Mouse (Mus musculus): ENCODE measurements around the gene Nacc1. TPM values are rescaled to one million over a fixed set of nuclear protein-coding genes. Genes with fewer than 3 reads are reported as not detected.

Nacc1 gene
- 14.4 and 14.5 TPM in 2 replicates for polyA plus RNA-seq (2015; fragmentation: Nextera tagmentation; extraction: Ambion mirVana)

GRCm38 (mm10) chr8:84687705-84688100, at the start of gene Nacc1:
TSS of gene Nacc1 (minus strand) at chr8:84687862.
- Histone ChIP-seq H3K9ac (ENCODE audit: low read length) (peak within 1 kb of the TSS; percentile 100), H3K4me2 (ENCODE audit: low read depth, low read length) (peak within 1 kb of the TSS; percentile 82), H3K27me3 (ENCODE audit: control insufficient read depth, insufficient read depth, low read length) (no peaks in the 10 kb centered on the region), H3K9me3 (replicated peaks; ENCODE audit: control insufficient read depth, low read length) (no peaks in the 10 kb centered on the region), H3K27ac (ENCODE audit: low read length) (peak within 1 kb of the TSS; percentile 96), H3K4me3 (replicated peaks; ENCODE audit: low read length) (peak within 1 kb of the TSS; percentile 100), H3K4me1 (ENCODE audit: control insufficient read depth, insufficient read depth, low read length) (peaks cover 29% of the 10 kb centered on the region), H3K36me3 (ENCODE audit: control insufficient read depth, insufficient read depth, low read length) (no peaks in the 10 kb centered on the region)
- under 1% methylated on average over 36 of the region's 37 CpGs for WGBS
- peak; percentile 85 for ATAC-seq (ENCODE audit: insufficient read depth, low FRiP score)

- Histone ChIP-seq H3K9me3 (replicated peaks; ENCODE audit: control insufficient read depth, low read length) (no peaks in the 10 kb centered on the region), H3K27me3 (ENCODE audit: control insufficient read depth, insufficient read depth, low read length) (no peaks in the 10 kb centered on the region), H3K36me3 (ENCODE audit: control insufficient read depth, insufficient read depth, low read length) (no peaks in the 10 kb centered on the region), H3K4me2 (ENCODE audit: low read depth, low read length) (no peak overlapping the region), H3K9ac (ENCODE audit: low read length) (no peak overlapping the region), H3K4me3 (replicated peaks; ENCODE audit: low read length) (no peak overlapping the region), H3K27ac (ENCODE audit: low read length) (no peak overlapping the region), H3K4me1 (ENCODE audit: control insufficient read depth, insufficient read depth, low read length) (peaks cover 59% of the 10 kb centered on the region)
- no peak for ATAC-seq (ENCODE audit: insufficient read depth, low FRiP score)
- 92% methylated on average over 4 of the region's 4 CpGs for WGBS
Measured at GRCm38 (mm10) chr8:84736521-84736920, 48.9 kb upstream of the Nacc1 start.

GRCm38 (mm10) chr8:84735597-84735996, 47.9 kb upstream of the Nacc1 start:
- no peak for ATAC-seq (ENCODE audit: insufficient read depth, low FRiP score)
- Histone ChIP-seq H3K4me2 (ENCODE audit: low read depth, low read length) (no peak overlapping the region), H3K4me1 (ENCODE audit: control insufficient read depth, insufficient read depth, low read length) (peaks cover 59% of the 10 kb centered on the region), H3K9ac (ENCODE audit: low read length) (no peak overlapping the region), H3K9me3 (replicated peaks; ENCODE audit: control insufficient read depth, low read length) (no peaks in the 10 kb centered on the region), H3K27me3 (ENCODE audit: control insufficient read depth, insufficient read depth, low read length) (no peaks in the 10 kb centered on the region), H3K4me3 (replicated peaks; ENCODE audit: low read length) (no peak overlapping the region), H3K36me3 (ENCODE audit: control insufficient read depth, insufficient read depth, low read length) (no peaks in the 10 kb centered on the region), H3K27ac (ENCODE audit: low read length) (no peak overlapping the region)
- 54% methylated on average over 2 of the region's 2 CpGs for WGBS

GRCm38 (mm10) chr8:84734680-84735079, 47.0 kb upstream of the Nacc1 start:
- H3K27me3 ChIP-seq (ENCODE audit: control insufficient read depth, insufficient read depth, low read length): no peaks in the 10 kb centered on the region

DNA sequence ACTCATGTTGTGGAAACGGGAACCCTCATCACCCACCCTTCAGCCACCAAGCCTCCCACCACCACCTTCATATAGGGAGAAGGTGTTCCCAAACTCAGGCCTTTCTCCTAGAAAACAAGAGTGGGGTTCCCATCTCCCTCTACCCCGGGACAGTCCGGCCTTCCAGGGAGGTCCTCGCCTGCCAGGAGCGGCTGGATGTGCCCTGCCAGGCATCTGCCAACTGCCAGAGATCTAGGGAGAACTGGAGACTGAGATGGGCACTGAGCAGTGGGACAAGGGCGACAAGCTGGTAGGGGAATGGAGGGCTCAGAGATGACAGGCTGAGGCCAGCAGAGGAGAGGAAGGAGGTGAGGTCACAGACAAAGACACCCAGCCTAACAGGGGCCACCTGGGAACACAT, 46.3 kb upstream of the Nacc1 start:
- Histone ChIP-seq H3K9ac (ENCODE audit: low read length) (no peak overlapping the region; the same call in 1 of the 2 replicates), H3K27me3 (ENCODE audit: control insufficient read depth, insufficient read depth, low read length) (no peaks in the 10 kb centered on the region), H3K36me3 (ENCODE audit: control insufficient read depth, insufficient read depth, low read length) (no peaks in the 10 kb centered on the region), H3K4me1 (ENCODE audit: control insufficient read depth, insufficient read depth, low read length) (peaks cover 53% of the 10 kb centered on the region), H3K4me2 (ENCODE audit: low read depth, low read length) (no peak overlapping the region), H3K4me3 (replicated peaks; ENCODE audit: low read length) (no peak overlapping the region), H3K9me3 (replicated peaks; ENCODE audit: control insufficient read depth, low read length) (no peaks in the 10 kb centered on the region), H3K27ac (ENCODE audit: low read length) (no peak overlapping the region)
- no peak for ATAC-seq (ENCODE audit: insufficient read depth, low FRiP score)
- 85% methylated on average over 6 of the region's 6 CpGs for WGBS

More at GRCm38 (mm10) chr8:84734680-84735079, 47.0 kb upstream of the Nacc1 start:
- Histone ChIP-seq H3K9ac (ENCODE audit: low read length) (no peak overlapping the region), H3K9me3 (replicated peaks; ENCODE audit: control insufficient read depth, low read length) (no peaks in the 10 kb centered on the region), H3K4me2 (ENCODE audit: low read depth, low read length) (no peak overlapping the region), H3K4me3 (replicated peaks; ENCODE audit: low read length) (no peak overlapping the region), H3K27ac (ENCODE audit: low read length) (no peak overlapping the region), H3K4me1 (ENCODE audit: control insufficient read depth, insufficient read depth, low read length) (peaks cover 58% of the 10 kb centered on the region), H3K36me3 (ENCODE audit: control insufficient read depth, insufficient read depth, low read length) (no peaks in the 10 kb centered on the region)
- no peak for ATAC-seq (ENCODE audit: insufficient read depth, low FRiP score)
- 74% methylated on average over 2 of the region's 2 CpGs for WGBS

DNA sequence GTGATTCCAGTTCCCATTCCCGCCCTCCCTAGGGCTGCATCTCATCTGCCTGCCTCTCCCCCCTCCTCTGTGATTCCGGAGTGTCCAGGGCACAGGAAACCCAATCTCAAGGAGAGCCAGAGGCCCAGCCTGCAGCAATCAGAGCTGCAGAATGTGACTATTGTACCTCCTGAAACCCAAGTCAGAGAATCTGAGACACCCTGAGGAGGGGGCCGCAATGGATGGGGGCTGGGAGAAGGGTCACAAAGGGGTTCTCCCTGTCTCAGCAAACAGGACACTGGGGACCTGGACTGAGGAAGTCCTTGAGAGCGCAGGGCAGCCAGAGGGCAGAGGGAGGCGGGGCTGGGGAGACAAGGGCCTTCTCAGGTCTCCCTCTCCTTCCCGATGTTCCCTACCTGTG, 45.3 kb upstream of the Nacc1 start:
- WGBS: 35% methylated on average over 6 of the region's 6 CpGs
- no peak for ATAC-seq (ENCODE audit: insufficient read depth, low FRiP score)
- H3K27ac ChIP-seq (ENCODE audit: low read length): peak overlapping the region; percentile 43; the same call in 1 of the 2 replicates

DNA sequence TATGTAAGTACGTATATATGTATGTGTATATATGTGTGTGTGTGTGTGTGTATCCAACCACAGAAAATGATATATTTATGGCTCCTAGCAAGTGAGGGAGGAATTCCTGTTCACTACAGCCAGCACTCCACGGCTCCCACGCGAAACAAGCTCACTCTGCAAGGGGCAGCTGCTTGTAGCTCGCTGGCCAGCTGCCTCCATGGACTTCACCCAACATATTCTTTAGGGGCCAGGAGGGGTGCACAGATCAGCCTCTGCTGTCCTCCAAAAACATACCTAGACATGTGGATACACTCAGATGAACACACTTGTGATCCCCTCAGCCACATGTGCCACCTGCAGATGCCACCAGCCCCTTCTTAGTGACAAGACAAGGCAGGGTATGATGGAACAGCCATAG, 44.9 kb upstream of the Nacc1 start:
- Histone ChIP-seq H3K4me2 (ENCODE audit: low read depth, low read length) (no peak overlapping the region), H3K27me3 (ENCODE audit: control insufficient read depth, insufficient read depth, low read length) (no peaks in the 10 kb centered on the region), H3K4me3 (replicated peaks; ENCODE audit: low read length) (no peak overlapping the region), H3K4me1 (ENCODE audit: control insufficient read depth, insufficient read depth, low read length) (peaks cover 47% of the 10 kb centered on the region), H3K36me3 (ENCODE audit: control insufficient read depth, insufficient read depth, low read length) (no peaks in the 10 kb centered on the region; the same call in 1 of the 2 replicates), H3K9me3 (replicated peaks; ENCODE audit: control insufficient read depth, low read length) (no peaks in the 10 kb centered on the region), H3K27ac (ENCODE audit: low read length) (peak overlapping the region; percentile 43; the same call in 1 of the 2 replicates), H3K9ac (ENCODE audit: low read length) (peak overlapping the region; percentile 42)
- WGBS: 47% methylated on average over 5 of the region's 5 CpGs
- ATAC-seq (ENCODE audit: insufficient read depth, low FRiP score): no peak

More for the DNA sequence above, 45.3 kb upstream of the Nacc1 start:
- peak overlapping the region; percentile 42 for H3K9ac ChIP-seq (ENCODE audit: low read length)
- H3K27me3 ChIP-seq (ENCODE audit: control insufficient read depth, insufficient read depth, low read length): no peaks in the 10 kb centered on the region
- H3K4me1 ChIP-seq (ENCODE audit: control insufficient read depth, insufficient read depth, low read length): peaks cover 51% of the 10 kb centered on the region
- no peaks in the 10 kb centered on the region for H3K9me3 ChIP-seq (replicated peaks; ENCODE audit: control insufficient read depth, low read length)
- H3K4me2 ChIP-seq (ENCODE audit: low read depth, low read length): no peak overlapping the region
- H3K36me3 ChIP-seq (ENCODE audit: control insufficient read depth, insufficient read depth, low read length): no peaks in the 10 kb centered on the region; the same call in 1 of the 2 replicates
- H3K4me3 ChIP-seq (replicated peaks; ENCODE audit: low read length): no peak overlapping the region

- WGBS: 47% methylated on average over 11 of the region's 11 CpGs
- Histone ChIP-seq H3K9ac (ENCODE audit: low read length) (peak overlapping the region; percentile 48), H3K27ac (ENCODE audit: low read length) (peak overlapping the region; percentile 72), H3K4me2 (ENCODE audit: low read depth, low read length) (peak overlapping the region; percentile 13; the same call in 1 of the 2 replicates), H3K36me3 (ENCODE audit: control insufficient read depth, insufficient read depth, low read length) (no peaks in the 10 kb centered on the region; the same call in 1 of the 2 replicates), H3K4me3 (replicated peaks; ENCODE audit: low read length) (no peak overlapping the region), H3K27me3 (ENCODE audit: control insufficient read depth, insufficient read depth, low read length) (no peaks in the 10 kb centered on the region), H3K9me3 (replicated peaks; ENCODE audit: control insufficient read depth, low read length) (no peaks in the 10 kb centered on the region), H3K4me1 (ENCODE audit: control insufficient read depth, insufficient read depth, low read length) (peaks cover 47% of the 10 kb centered on the region)
- no peak for ATAC-seq (ENCODE audit: insufficient read depth, low FRiP score)
Measured at GRCm38 (mm10) chr8:84731371-84732177, 43.9 kb upstream of the Nacc1 start.
